Mouse (Mus musculus): ENCODE data around the gene Pctp. TPM values are rescaled to one million over a fixed set of nuclear protein-coding genes. Genes with fewer than 3 reads are reported as not detected.
A peak's percentile ranks its signal among the peaks of the same experiment; 100 is the strongest.

Gene Pctp
- total RNA-seq, 2 experiments from 2014 or later = 3.0 TPM

DNA sequence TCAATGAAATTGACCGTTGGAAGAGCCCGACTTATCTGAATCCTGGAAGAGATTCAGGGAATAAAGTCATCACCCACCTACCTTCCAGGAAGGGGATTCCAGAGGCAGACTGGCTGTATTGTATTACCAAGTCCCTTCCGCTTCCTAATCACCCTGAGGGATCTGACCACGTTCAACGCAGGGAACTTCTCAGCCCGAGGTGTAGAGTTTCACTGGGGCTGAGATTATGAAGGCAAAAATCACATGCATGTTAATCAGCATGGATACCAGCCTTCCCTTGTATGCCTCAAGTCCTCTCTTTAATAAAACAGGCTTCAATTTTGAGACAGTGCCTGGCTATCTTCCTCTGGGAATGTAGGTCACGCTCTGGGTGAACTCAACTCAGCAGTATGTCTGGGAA, 12.6 kb upstream of the Pctp start:
- DNase-seq = no peak
- intact Hi-C loops (cut with DNase I) = no loop called here

DNA sequence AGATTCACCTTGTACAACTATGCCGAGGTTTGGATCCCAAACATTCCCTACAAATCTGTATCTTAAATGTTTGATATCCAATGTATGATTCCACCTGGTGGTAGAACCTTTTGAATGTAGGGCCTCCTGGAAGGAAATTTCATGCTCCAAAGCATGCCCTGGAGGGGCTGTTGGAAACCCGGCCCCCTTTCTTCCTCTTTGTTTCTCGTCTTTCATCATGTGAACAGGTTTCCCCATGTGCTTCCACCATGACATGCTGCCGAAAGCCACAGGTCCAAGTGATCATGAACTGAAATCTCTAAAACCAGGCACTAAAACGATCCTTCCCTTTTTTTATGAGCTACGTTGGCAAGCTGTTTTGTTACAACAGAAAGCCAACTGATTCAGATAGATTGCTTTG, 11.0 kb upstream of the Pctp start:
- DNase-seq = no peak
- intact Hi-C loops (cut with DNase I) = no loop called here

DNA sequence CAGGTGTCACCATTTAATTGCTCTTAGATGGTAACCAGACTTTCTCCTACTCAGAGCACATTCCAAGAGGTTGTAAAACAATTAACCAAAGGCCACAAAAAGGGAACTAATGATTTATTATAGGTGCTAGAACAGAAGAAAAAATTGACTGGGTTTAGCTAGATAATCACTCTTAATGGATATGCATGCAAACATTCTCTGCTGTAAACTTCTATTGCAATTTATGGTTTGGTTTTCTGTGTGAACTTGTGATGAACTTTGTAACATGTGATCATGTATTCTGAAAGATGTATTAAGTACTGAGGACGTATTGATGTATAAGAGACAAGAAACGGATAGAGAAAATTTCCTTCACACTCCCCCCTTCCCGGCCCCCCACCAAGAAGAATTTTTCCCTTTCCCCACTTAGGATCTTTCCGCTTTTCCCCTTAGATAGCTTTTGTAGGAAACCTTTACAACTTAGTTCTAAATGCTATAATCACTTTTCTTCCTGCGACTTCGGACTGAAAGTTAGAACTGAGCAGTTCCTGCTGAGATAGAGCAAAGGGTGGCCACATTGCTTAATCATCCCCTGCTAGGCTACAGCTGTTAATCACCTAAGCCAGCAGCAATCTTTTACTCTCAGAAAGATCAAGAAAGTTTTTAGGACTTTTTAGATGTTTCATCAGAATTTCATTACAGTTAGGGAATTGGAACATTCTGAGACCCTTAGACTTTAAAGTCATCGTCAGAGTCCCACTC, 5.3 kb upstream of the Pctp start:
- intact Hi-C loops (cut with DNase I) = no loop called here
- no peak for DNase-seq

DNA sequence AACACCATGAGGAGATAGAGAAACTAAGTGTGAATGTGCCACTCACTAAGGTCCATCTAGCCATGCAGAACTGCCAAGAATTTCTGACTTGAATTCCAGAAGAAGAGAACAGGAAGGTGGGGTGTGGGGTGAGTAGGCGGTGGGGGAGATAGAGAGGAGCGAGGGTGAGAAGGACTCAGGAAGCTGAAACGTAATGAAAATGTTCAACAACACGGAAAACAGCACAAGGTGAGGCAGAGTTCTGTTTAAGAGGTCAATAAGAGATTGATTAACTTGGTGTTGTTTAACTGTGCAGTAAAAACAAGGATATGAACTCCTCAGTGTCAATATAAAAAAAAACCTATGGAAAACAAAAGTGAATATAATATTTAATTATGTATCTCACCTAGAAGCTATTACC, 3.4 kb upstream of the Pctp start:
- intact Hi-C loops (cut with DNase I) = no loop called here
- DNase-seq = no peak

DNA sequence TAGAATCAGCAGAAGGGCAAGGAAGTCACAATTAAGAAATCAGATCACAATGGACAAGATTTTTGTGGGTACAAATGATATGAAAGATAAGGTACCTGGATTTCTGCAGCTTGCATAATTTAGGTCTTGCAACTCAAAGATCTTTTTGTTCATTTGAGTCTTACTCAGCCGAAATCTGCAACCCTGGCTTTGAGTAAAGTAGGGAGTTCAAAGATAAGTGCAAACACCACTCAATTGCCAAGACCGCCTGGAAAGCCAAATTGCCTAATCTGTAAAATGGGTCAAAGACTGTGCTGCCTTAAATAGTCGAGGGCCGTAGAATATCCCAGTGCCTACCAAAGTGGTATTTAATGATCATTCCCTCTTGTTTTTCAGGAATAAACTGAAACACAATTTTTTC, 692 bp upstream of the Pctp start:
- intact Hi-C loops (cut with DNase I) = no loop called here
- no peak for DNase-seq

DNA sequence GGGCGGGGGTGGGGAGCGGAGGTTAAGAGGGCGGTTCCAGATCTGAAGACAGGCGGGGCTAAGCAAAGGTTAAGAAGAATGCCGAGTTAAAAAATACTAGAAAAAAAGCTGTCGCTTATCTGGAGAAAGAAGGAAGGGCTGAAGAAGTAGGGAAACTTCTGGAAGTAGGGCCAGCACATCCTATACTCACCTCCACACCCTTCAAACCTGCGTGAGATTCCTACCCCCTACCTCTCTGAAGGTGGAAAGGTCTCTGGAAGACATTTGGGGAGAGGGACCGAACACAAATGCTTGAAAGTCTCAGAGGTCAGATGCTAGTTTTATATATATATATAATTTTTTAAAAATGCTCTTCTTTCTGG, 274 bp upstream of the Pctp start:
- intact Hi-C loops (cut with DNase I) = no loop called here
- no peak for DNase-seq

DNA sequence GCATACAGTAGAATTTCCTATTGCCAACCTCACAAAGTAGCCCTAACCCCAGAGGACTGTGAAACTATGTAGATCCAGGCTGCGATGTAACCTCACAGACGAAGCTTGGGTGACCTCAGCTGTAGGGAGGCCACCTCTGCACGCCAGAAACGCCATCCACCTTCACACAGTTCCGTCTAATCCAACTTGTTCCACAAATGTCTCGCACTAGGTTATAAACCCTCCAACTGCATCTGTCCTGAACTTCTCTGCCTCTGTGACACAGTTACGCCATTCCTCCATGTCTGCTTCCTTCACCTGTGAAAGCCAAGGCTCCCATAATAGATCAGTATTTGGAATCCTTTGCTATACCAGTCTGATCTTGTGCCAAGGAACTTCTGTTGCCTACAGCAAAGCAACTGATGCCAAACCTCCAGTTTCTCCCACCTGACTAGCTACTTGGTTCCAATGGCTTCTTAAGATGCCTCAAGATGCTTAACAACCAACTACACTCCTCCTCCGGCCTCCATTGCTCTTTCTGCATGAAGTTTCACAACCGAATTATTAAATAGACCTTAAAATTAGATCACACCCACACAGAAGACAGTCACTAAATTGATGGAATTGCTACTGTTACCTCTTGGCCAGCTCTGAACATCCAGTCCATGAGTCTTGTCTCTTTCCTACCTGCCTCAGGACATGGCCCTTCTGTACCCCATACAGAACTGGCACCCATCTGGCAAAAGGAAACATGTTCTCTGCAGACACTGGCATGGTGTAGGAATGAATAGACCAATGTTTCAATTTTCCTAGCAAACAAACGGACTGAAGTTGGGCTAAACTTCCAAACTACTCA, 1.1 kb downstream of the Pctp start:
- no peak for DNase-seq
- intact Hi-C loops (cut with DNase I) = no loop called here

DNA sequence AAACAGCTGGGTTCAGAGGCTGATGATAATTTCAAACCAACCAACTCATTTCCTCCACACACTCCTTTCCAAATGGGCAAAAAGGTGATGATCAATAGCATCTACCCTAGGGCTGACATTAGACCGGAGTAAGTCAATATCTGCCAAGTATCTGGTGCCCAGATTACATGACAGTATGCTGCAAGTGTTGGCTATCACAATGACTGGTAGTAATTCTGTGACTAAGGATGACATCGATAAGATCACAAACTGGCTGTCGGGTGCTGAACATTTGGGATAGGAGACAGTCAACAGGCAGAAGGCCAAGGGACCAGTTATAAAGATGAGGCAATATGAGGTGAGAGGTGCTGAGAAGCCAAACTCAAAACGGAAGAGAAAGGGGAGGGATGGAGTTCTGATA, 2.0 kb downstream of the Pctp start:
- intact Hi-C loops (cut with DNase I) = no loop called here
- no peak for DNase-seq

DNA sequence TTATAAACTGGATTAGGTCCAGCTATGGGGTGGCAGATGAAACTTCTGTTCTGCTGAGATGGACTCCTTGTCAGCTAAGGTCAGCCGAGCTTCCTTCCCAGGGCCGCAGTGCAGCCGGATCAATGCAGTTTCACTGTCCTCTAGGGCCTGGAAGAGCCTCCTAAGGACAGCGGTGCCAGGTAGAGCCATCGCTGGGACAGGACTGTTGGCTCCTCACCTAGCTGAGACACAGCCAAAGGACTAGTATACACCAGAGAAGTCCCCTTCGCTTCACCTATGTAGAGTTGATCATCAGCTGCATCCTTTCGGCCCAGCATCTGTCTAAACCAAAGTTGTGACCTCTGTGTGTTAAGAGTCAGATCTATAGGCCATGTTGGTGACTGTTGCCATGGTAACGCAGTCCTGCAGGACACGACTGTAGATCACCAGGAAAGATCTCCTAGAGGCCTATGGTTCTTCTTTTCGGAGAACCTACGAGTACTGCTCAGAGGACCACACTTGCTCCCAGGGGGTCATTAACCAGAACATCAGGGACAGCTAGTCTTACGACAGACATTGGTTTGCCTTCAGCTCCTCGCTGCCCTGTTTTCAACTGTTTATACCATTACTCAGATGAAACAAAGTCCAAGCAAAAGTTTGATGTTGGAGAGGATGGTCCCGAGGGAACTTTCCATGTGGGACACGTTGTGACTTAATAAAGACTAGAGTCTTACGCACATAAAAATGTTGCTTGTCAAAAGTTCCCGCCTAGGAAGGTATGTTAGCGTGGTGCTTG, 3.5 kb downstream of the Pctp start:
- no peak for DNase-seq
- intact Hi-C loops (cut with DNase I) = no loop called here

DNA sequence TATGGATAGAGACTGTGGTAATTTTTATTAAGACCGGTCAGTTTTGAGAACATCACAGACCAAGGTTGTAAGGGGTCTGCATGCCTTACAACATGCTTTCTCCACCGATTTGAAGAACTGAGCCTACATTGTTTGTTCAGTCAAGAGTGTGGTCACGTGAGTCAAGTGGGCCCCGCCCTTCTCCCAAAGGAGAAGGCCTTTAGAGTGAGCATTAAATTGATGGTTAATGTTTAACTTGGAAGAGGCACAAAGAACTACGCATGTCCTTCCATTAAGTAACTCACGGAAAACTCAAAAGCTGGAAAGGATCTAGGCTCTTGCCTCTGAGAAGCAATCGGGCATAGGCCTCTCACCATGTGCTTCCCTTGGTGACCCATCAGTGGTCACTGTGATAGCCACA, 5.8 kb downstream of the Pctp start:
- DNase-seq = no peak
- intact Hi-C loops (cut with DNase I) = no loop called here

DNA sequence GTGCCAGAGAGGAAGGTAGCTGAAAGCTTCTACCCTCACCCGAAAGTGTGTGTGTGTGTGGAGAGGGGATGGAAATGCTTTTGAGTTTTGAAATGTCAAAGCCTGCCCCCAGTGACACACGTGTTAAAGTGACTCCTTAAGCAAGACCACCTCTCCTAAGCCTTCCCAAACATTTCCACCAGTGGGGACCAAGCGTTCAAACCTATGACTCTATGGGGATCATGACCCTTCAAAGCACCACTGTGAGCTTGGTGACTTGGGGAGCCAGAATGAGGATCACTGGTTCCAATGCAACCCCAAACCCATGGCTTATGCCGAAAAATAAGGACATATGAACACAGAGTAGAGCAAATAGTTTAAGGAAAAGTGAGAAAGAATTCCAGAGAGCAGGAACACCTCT, 6.3 kb downstream of the Pctp start:
- intact Hi-C loops (cut with DNase I) = no loop called here
- DNase-seq = no peak

DNA sequence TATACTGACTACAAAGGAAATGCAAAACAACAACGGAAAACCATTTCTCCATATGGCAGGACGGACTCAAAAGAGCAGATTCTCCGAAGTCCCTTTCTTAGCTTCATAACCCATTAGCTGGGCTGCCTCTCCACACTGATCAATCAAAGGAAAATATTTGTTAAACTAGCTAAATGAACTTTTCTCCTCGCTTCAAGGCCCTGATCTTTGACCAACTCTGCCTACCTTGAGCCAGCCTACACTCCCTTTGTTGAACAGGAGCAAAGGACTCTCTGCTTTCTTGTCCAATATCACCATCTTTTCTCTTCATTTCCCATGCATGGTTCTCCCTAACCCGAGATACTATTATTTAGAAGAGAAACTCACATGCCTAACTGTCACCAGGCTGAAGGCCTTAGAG, 7.1 kb downstream of the Pctp start:
- DNase-seq = no peak
- intact Hi-C loops (cut with DNase I) = no loop called here

DNA sequence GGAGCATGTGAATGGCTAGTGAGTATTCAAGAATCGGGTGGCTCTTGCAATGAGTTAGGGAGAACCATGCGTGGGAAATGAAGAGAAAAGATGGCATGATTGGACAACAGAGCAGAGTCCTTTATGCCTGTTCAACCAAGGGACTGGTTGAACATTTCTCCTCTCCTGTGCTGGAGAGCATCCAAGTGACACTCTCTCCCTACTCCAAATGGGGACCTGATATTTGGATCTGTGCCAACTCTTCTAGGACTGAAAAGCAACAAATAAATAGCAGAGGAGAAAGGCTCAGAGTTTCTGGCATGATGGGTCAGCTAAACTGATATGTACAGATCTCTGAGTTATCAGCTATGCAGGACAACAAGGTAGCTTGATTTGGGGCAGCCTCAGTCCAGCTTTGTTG, 8.0 kb downstream of the Pctp start:
- intact Hi-C loops (cut with DNase I) = no loop called here

DNA sequence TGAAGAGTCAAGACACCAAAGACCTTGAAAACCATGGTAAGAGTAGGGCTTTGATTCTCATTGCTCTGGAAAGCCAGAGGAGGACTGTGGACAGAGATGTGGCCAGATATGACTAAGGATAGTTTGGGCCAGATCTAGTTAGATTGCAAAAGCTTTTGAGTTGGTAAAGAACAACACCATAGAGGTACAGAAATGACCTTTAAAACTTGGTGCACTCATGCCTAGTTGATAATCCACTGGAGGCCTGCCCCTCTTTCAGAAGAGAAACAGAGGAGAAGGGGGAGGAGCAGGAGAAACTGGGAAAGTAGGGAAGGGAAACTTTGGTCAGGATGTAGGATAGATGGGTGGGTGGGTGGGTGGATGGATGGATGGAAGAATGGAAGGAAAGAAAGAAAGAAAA, 11.0 kb downstream of the Pctp start:
- no peak for DNase-seq
- intact Hi-C loops (cut with DNase I) = no loop called here

More for the DNA sequence above, 8.0 kb downstream of the Pctp start:
- DNase-seq = no peak

DNA sequence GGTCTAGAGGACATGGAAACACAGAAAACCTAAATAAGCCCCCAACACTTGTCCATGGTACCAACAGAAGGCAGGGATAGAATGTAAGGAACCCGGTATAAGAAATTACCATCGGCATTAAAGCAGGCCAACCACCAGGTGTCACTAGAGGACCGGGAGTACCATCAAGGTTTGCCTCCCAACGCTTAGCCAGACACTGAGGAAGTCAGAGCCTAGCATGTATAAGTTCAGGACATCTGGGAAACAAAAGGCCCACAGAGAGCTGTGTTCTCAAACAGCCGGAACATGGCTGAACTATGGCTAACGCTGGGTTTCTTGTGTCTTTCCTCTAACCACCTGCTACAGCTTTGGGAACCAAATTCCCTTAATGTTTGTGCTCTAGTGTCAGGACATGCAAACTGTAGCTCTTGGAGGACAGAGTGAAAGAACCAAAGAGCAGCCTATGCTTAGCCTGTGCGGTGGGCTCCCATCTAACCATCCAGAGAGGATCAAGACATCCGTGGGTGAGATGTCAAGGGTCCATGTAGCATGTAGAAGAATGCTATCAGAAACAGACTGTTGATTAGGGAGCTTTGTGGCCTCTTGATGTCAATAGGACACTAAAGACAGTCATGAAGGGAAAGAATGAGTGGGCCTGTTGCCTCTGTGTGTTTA, 13.6 kb downstream of the Pctp start:
- DNase-seq = peak; percentile 43 to 55
- intact Hi-C loops (cut with DNase I) = loop anchor here (1.0 kb wide), 1 partner anchor 180 kb away; no protein-coding TSS in a partner anchor

DNA sequence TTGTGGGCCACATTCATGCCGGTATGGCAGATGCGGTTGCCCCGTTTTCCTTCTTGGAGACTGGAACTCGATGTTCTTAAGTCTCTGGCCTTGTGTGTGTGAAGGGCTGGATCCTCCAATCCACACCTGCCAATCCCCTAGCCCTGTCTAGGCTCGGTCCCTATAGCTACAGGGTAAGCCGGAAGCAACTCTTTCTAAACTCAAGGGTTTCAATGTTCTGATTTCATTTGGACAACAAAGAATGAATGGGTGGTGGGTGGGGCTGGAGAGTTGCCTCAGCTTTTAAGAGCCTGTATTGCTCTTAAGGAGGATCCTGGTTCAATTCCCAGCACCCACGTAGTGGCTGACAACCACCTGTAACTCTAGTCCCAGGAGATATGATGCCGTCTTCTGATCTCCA, 16.2 kb downstream of the Pctp start:
- no peak for DNase-seq
- intact Hi-C loops (cut with DNase I) = no loop called here

DNA sequence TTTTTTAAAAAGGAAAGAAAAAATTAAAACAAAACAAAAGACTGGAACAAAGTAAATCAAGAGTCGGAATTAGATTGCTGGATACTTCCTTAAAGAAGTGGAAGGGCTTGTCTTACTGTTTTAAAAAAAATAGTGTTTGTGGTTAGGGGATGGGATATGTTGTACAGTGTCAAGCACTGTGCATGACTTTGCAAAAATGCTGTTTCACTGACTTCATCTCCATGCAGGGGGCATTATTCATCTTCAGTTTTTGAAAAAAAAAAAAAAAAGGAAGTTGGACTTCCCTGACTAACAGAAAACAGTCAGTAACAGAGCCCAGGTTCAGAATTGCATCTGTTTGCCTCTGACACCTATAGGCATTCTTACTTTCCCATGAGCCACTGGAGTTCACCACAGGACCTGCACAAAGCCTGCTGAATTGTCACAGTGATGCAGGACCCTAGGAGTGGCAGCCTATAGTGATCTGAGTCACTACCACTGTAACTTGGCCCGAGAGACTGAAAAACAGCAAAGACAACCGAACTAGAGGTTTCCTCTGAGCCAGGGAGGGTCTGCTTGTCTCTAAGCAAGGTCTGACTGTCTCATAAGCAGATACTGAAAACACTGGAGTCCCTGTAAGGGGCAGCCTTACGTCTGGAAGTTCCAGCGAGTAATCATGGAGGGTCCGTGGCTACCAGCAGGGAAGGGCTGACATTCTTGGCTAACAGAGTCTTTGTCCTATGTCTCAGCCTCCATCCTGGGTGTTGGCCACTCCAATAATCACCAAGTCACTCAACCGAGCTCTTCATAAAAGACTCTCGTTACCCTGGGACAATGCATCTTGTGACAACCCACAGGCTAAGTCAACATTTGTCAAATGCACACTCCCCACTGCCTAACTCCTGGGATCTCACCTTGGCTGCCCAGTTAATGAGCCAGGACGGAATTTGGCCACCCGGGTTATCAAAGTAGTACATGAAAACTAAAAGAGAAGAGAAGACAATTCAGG, 17.2 kb downstream of the Pctp start:
- intact Hi-C loops (cut with DNase I) = no loop called here

DNA sequence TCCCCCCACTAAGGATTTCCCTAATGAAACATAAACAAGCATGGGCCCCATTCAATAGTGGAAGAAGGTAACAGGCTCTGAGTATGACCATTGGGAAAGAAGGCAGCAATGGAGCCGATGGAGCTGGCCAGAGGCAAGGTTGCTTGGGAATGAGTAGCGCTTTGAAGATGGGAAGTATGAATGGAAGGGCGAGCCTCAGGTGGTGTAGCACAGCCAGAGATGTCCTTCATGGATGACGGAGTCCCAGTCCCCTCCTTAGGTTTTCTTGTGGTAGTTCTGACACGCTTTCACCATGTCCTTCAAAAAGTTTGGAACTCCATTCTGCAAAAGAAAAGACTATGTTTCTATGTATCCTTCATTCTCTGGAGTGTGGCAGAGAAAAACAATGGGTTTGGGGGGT, 18.3 kb downstream of the Pctp start:
- intact Hi-C loops (cut with DNase I) = no loop called here
- DNase-seq = no peak

More for the DNA sequence above, 17.2 kb downstream of the Pctp start:
- no peak for DNase-seq

DNA sequence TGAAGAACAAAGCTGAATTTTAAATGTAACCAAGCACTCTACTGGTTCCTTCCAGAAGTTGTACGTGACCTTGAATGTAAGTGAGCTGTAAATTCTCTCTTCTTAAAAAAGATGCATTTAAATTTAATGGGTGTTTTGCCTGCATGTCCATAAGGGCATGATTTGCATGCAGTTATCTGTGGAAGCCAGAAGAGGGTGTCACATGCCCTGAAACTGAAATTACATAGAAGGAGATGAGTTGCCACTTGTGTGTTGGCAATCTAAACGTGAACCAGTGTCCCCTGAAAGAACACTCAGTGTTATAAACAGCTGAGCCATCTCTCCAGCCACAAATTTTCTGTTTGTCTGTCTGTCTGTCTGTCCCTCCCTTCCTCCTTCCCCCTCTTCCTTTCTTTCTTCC, 19.8 kb downstream of the Pctp start:
- no peak for DNase-seq
- intact Hi-C loops (cut with DNase I) = no loop called here

DNA sequence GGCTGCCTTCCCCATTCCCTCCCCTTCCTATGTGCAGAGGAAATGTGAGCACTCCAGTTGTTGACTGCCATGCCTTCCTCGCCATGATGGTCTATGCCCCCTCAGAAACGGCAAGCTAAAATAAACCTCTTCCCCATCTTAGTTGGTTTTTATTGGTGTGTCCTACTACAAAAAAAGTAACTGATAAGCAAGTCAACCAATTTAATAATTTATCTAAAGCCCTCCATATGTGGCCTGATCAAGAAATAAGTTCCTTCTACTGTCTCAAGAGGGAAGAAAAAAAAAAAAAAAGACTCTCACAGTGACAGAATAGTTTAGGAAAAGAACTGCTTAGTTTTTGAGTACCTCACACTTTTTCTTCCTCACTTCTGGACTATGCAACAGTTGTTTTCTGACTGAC, 22.6 kb downstream of the Pctp start:
- no peak for DNase-seq
- intact Hi-C loops (cut with DNase I) = no loop called here

Data from gastrocnemius, postnatal 36 days (tissue).